Mouse (Mus musculus): ENCODE data around the gene Mylk4. TPM values are rescaled to one million over a fixed set of nuclear protein-coding genes. Genes with fewer than 3 reads are reported as not detected.

Gene Mylk4
- not detected for polyA plus RNA-seq (2017; shearing (Covaris generic))

GRCm38 (mm10) chr13:32783816-32784215 lies at the start of gene Mylk4:
Gene Mylk4, minus strand, starts transcription at chr13:32783954.

GRCm38 (mm10) chr13:32802259-32803081 lies 18.7 kb upstream of the Mylk4 start, which contains the start of gene D930007J09Rik:
Gene D930007J09Rik, minus strand, starts transcription at chr13:32802849.

DNA sequence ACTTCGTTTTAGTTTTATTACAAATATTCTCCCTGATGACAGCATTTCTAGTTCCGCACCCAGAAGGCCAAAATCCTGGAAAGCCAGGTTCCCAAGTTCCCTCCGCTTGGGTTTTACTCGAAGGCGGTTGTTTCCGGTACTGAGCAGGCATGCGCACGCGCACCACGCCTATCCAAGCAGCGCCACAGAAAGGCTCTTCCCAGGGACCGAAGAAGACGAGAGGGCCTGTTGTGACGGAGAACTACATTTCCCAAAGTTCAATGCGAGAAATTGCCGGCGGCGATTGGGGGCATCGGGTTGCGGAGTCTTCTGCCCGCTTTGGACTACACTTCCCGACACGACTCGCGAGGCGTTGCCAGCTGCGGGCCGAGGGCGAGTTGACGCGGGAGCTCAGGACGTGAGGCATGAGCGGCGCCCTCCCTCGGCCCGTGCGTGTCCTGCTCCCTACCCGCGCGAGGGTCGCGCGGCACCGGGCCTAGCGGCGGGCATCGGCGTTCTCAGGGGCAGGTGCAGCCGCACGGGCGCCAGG lies 18.0 kb upstream of the Mylk4 start, which contains the start of gene Wrnip1:
Gene Wrnip1, plus strand, starts transcription at position 346 of the 529 bp plus-strand sequence.

Other genes with a start within 250 kb of the Mylk4 start
- gene Wrnip1, start 18.1 kb upstream of the Mylk4 start, polyA plus RNA-seq (2017; shearing (Covaris generic)): 88.3 TPM
- gene D930007J09Rik, start 18.9 kb upstream of the Mylk4 start, polyA plus RNA-seq (2017; shearing (Covaris generic)): not detected
- gene Serpinb1a, start 67.2 kb upstream of the Mylk4 start, polyA plus RNA-seq (2017; shearing (Covaris generic)): 2.8 TPM
- gene Serpinb1c, start 114.3 kb upstream of the Mylk4 start, polyA plus RNA-seq (2017; shearing (Covaris generic)): not detected
- gene Serpinb6b, start 181.3 kb upstream of the Mylk4 start, polyA plus RNA-seq (2017; shearing (Covaris generic)): 15.2 TPM
- 19.5 TPM for gene Serpinb9, start 219.3 kb upstream of the Mylk4 start, polyA plus RNA-seq (2017; shearing (Covaris generic))
- gene Serpinb9b, start 243.5 kb upstream of the Mylk4 start, polyA plus RNA-seq (2017; shearing (Covaris generic)): 0.07 TPM